In the genomic region with DNA sequence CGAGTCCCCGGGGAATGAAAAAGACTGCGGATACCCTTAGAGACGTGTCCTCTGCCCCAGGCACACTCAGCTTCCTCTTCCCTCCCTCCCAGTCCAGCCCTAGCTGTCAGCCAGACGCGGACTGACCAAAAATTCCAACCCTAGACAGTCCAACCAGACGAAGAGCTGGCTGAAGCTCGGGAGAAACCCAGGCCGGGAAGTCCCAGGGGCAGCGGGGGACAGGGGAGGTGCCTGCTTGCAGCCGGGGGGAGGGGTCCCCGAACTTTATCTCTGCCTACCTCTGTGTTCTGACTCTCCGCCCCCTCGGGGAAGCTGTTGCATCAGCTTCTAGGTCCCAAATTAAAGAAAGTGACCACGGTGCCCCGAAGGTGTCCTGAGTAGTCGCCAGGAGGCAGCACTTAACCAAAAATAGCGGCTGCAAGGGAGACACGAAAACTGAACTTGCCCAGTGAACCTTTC, we compare ENCODE assay signal across 8 mouse cellular contexts. TPM values are rescaled to one million over a fixed set of nuclear protein-coding genes. Genes with fewer than 3 reads are reported as not detected.
DNase-seq lines count a peak whose midpoint lies in the region; ATAC-seq and TF ChIP-seq lines count a peak whose summit lies in the region.

A gene (minus strand): TSS at position 158 of the 459 bp plus-strand sequence.

- H3K4me2 ChIP-seq in forebrain, postnatal 0 days (ENCODE audit: low read depth) = no peak within 1 kb of the TSS
- H3K4me2 ChIP-seq in limb, embryonic 13.5 days (replicated peaks) = peak within 1 kb of the TSS; percentile 35

- ATAC-seq in CD4-positive, CD25-positive, alpha-beta regulatory T cell, adult 4 months = no peak
- ATAC-seq in forebrain, postnatal 0 days = no peak
- ATAC-seq in limb, embryonic 13.5 days (ENCODE audit: low FRiP score, low read depth) = no peak

- H3K27me3 ChIP-seq in forebrain, postnatal 0 days (ENCODE audit: insufficient read depth, low read length) = no peaks in the 10 kb centered on the region
- peaks cover 7% of the 10 kb centered on the region; the same call in 1 of the 2 replicates for H3K27me3 ChIP-seq in limb, embryonic 13.5 days

- no peak within 1 kb of the TSS for H3K9ac ChIP-seq in forebrain, postnatal 0 days
- peak within 1 kb of the TSS; percentile 45; the same call in 1 of the 2 replicates for H3K9ac ChIP-seq in limb, embryonic 13.5 days

- DNase-seq in CD4-positive, CD25-positive, alpha-beta regulatory T cell, adult 2 months (ENCODE audit: low read depth, low spot score) = peak; percentile 37
- peak; percentile 94 for DNase-seq in ES-CJ7 (ENCODE audit: low read depth, low spot score)
- DNase-seq in forebrain, postnatal 0 days = no peak
- peak; percentile 51 for DNase-seq in neural tube, embryonic 10.5 days (ENCODE audit: extremely low spot score, low spot score)
- DNase-seq in thymus, postnatal 10 days (ENCODE audit: low spot score in 2 of 2) = no peak
- DNase-seq in urinary bladder, postnatal 4 days (ENCODE audit: low spot score in 2 of 2) = no peak

- no peak within 1 kb of the TSS for H3K4me3 ChIP-seq in forebrain, postnatal 0 days (ENCODE audit: low read depth, low read length)
- no peak within 1 kb of the TSS; the same call in 1 of the 2 replicates for H3K4me3 ChIP-seq in limb, embryonic 13.5 days

- H3K36me3 ChIP-seq in forebrain, postnatal 0 days (ENCODE audit: insufficient read depth) = no peaks in the 10 kb centered on the region
- H3K36me3 ChIP-seq in limb, embryonic 13.5 days = no peaks in the 10 kb centered on the region

- TF ChIP-seq CTCF in forebrain, postnatal 0 days (IDR thresholded peaks at IDR 0.05; ENCODE audit: low read depth) = peak; percentile 31

- no peak within 1 kb of the TSS for H3K27ac ChIP-seq in forebrain, postnatal 0 days (ENCODE audit: low read depth, low read length)
- no peak within 1 kb of the TSS for H3K27ac ChIP-seq in limb, embryonic 13.5 days

- H3K4me1 ChIP-seq in forebrain, postnatal 0 days (ENCODE audit: insufficient read depth) = no peaks in the 10 kb centered on the region
- H3K4me1 ChIP-seq in limb, embryonic 13.5 days = peaks cover 29% of the 10 kb centered on the region

- WGBS in forebrain, postnatal 0 days = 15% methylated on average over 19 of the region's 19 CpGs
- WGBS in limb, embryonic 13.5 days = 7% methylated on average over 16 of the region's 19 CpGs

- no peaks in the 10 kb centered on the region for H3K9me3 ChIP-seq in forebrain, postnatal 0 days (ENCODE audit: low read length)
- H3K9me3 ChIP-seq in limb, embryonic 13.5 days = no peaks in the 10 kb centered on the region

RNA-seq across cellular contexts. Expression of the gene that starts here (rescaled TPM):
- 1 to 10 TPM; 1.2 to 1.3 TPM for polyA plus RNA-seq in CD4-positive, CD25-positive, alpha-beta regulatory T cell, adult 4 months (2017; shearing (Covaris generic))
- 2.2 and 3.4 TPM in 2 replicates for total RNA-seq in forebrain, postnatal 0 days (2014; rRNA removed)
- polyA plus RNA-seq in forebrain, postnatal 0 days (2015; fragmentation: Nextera tagmentation; extraction: Ambion mirVana) = 2.8 and 3.2 TPM in 2 replicates
- 5.1 and 6.1 TPM in 2 replicates for polyA plus RNA-seq in limb, embryonic 13.5 days (2015; fragmentation: Nextera tagmentation; extraction: Ambion mirVana)

Comparison
In these comparisons a context has a peak if more than half of its experiments do, and no peak if none do; other contexts are left out.
1. DNase-seq: peak in CD4-positive, CD25-positive, alpha-beta regulatory T cell, adult 2 months (single experiment), ES-CJ7 (single experiment) and neural tube, embryonic 10.5 days (single experiment); none in forebrain, postnatal 0 days (single experiment), thymus, postnatal 10 days (0 of 2) and urinary bladder, postnatal 4 days (0 of 2).